Mouse (Mus musculus) thymus, postnatal 36 days (tissue): ENCODE results near the gene Qrfpr.

ENCODE experiments used
- DNase-seq, 2 experiments: peaks; one replicate each; pipeline ENCODE4 v3.0.0; 2022; ENCODE audit warnings: mixed read lengths in 2 of 2

The Qrfpr gene

DNA sequence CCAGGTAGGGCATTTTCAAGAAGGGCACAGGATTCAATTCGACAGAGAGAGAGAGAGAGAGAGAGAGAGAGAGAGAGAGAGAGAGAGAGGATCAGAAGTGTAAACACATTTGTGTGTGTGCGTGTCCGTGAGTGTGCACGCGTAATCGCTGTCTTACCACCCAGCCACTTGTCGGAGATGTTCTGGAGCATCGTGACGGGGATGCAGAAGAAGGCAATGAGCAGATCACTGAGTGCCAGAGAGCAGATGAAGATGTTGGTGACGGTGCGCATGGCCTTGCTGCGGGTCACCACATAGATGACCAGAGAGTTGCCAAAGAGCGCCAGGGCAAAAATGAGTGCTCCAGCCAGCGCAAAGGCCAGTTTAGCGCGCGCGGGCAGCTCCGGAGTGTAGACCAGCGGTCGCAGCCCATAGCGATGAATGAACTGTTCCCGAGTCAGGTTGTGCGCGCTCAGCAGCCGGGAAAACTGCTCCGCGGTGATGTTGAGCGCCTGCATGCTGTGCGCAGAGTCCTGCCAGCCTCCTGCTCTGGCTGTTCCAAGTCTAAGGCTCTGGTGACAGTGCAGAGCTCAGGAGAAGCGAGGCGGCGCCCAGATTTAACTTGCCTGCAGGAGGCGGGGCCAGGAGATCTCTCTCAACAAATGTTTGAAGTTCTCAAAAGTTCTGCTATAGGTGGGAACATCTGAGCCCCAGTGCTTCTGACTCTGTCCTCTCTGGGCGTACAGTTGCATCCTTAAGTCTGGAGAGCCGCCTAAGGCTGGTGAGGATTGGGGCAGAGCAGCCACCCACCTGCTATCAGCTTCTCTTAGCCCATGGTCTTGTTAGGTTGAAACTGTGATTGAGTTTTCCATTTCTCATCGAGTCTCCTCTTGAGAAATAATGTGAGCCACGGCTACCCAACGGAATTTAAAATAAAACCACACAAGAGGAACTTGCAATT is at the start of gene Qrfpr:
Gene Qrfpr (minus strand): TSS at position 571 of the 940 bp plus-strand sequence.
- DNase-seq = no peak

DNA sequence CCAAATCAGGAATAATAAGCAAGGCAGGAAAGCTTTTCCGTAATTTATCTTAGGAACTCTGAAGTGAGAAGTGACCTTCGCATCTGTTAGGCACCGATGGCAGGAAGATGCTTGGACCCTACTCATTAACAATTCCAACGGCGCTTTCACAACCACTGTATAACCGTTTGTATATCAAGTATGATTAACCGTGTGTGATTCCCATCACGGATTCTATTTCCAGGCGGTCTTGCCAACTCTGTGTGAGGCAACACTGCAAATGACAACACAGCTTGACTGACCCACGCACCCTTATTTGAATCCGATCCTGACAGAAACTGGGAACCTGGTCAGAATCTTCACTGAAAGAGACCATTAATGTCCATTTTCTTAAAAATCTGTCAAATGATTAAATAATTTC is 41.8 kb upstream of the Qrfpr start:
- DNase-seq = no peak

DNA sequence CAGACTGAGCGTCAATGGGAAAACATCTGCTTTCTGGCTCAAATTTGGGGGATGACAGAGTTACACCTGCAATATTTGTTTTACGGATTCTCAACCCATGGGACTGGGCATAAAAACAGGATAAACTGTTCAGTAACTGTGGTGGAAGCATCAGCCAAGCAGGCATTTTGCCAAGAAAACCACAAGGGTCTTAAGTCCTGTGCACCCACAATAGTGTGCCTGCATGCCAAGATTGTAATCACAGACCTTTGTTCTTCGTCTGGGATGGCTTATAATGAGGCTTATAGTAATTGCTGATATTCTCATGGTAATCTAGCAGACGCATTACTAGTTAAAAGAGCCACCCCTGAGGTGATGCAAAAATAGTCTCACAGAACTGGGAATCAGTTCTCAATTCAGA is 41.2 kb upstream of the Qrfpr start:
- no peak for DNase-seq

GRCm38 (mm10) chr3:36250585-36250984 is 28.5 kb upstream of the Qrfpr start:
- no peak for DNase-seq

DNA sequence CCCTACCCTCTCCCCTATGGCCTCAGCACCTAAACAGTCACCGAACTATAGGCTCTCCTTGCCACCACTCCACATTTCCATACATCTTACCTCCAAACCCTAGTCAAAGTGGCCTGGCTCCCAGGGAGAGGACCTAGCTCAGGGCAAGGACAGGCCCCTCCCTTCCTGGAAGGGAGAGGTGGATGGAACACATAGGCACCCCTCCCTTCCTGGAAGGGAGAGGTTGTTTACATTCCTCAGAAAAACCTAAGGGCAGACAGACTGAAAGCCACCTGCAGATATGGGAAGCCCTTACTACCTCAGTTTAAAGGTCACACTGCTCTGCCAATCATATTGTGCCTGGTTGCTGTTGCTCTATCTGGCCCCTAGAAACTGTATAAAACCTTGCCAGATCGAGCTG is 26.3 kb upstream of the Qrfpr start:
- no peak for DNase-seq

DNA sequence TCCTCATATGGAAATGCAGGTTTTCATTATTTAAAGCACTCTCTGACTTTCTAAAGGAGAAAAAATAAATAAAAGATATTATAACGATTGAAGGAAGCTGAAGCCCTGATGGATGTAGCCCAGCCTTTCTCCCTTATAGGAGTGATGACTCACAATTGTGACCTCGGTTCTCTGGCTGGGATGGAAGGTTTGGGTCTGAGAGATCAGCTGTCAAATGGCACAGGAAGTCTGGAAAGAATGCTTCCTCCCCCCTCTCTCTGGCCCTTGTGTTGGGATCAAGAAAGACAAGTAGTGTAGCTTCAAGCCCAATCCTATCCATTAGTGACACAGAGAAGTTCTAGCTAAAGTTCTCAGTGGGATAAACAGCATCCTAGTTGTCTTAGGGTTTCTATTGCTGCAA is 7.8 kb upstream of the Qrfpr start:
- no peak for DNase-seq

GRCm38 (mm10) chr3:36227246-36227645 is 5.1 kb upstream of the Qrfpr start:
- DNase-seq = no peak

DNA sequence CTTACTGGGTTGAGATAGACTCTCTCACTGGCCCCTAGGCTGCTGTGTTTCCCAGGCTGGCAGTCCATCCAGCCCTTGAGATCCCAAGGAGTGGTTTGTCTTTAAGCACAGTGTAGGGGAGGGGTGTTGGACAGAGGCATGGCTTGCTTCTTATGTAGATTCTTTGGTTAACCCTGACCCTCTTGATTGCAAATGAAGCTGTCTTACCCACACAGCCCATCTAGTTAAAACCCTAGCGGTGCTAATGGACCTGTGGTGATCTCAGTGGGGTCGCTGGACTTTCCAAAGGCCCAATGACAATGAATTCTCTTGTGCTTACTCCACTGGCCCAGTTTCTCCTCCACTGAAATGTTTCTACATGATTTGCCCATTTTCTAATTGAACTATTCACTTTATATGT is 1.2 kb upstream of the Qrfpr start:
- no peak for DNase-seq

DNA sequence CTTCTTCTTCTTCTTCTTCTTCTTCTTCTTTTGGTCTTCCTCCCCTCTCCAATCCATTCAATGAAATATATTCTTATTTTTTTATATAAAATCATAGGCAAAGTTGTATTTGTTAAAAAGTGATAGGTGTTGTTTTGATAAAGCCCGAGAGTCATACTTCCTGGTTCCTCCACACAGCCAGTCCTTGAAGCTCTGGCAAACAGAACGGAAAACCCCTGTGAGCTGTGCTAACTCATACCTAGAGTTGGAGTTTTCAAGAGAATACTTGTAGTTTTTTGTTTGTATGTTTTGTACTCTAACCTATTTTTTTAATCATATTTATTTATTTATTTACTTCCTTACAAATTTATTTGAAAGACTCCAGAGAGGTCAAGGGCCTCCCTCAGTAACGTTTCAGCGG is 9.4 kb downstream of the Qrfpr start:
- DNase-seq = no peak

- DNase-seq = no peak
Measured at GRCm38 (mm10) chr3:36210939-36211338, 11.2 kb downstream of the Qrfpr start.

- DNase-seq = no peak
Measured at GRCm38 (mm10) chr3:36209776-36210555, 12.1 kb downstream of the Qrfpr start.

DNA sequence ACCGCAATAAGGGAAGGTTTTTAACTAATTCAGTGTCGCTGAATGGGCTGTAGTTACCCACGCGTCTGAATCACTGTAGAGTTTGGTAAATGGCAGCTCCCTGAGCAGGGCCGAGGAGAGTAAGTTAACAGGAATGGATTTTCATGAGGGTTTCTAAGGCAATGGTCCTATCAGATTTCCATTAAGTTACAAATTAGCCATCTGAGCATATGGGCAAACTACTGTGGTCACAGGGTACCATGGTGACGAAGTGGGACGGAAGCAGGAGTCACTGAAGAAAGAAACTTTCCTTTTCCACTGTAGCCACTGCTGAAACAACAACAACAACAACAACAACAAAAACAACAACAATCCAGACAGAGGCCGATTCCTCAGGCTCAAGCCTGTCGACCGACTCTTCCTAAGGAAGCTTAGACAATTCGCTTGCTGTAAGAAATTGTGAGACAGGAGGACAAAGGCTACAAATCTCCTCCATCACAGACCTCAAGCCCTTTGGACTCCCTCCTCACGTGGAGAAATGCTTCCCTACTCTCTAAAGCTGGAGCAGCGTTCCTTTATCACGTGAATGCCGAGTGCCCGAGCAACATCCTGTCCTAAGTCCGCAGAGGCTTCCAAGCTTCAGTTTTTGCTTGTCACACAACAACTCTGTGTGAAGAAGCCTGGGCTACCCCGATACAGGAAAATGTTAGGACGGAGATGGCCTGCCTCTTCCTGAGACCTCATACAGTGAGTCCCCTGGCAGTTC is 14.4 kb downstream of the Qrfpr start:
- no peak for DNase-seq

DNA sequence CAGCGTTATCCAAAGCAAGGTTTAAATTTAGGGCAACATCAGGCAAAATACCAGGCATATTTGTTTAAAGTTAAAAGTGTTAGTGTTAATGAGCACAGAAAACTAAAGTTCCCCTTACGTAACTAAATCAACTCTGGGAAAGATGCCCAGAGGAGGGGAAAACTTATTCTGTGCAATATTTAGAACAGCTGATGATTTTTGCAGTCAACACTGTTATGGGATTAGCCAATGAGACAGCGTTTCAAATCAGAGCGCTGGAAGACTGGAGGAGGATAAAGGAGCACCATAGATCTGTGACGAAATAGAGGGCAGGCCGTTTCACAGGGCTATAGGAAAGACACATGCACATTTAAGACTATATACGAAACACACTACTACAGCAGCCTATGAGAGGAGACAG is 19.2 kb downstream of the Qrfpr start:
- no peak for DNase-seq

GRCm38 (mm10) chr3:36201098-36201497 is 21.0 kb downstream of the Qrfpr start:
- DNase-seq = no peak

GRCm38 (mm10) chr3:36189243-36189642 is 32.9 kb downstream of the Qrfpr start:
- no peak for DNase-seq

DNA sequence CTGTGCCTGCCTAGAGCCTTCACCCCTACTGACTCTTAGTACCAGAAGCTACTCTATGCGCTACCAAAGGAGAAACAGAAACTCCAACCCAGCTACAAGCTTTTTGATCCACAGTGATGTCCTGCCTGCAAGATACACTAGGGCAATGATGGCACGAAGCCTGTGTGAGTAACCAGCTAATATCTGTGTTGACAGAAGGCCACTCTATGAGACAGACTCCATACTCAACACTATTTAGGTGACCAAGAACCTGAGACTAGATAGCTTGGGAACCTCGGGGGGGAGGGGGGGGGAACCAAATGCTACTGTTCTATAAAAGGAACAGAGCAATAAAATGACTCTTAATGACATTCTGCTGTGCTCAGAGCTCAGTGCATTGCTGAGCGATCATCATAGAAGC is 35.6 kb downstream of the Qrfpr start:
- no peak for DNase-seq

DNA sequence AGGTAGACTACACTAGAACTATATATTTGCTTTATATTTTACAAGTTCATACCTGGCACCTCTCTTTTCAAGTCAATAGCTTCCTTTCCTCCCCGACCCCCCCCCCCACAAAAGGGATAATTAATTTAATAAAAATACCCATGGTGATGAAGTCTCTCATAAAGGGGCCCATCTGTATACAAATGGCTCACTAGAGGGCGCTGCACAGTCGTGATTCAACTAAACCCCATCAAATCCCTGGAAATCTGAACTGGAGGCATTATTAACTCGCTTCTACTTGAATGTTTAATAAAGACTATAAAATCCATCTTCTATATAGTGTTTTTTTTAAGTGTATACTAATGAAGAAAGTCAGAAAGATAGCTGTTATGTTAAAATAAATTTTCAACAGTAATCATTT is 40.6 kb downstream of the Qrfpr start:
- peak in 1 of 2 experiments; percentile 4 for DNase-seq

- DNase-seq = no peak
Measured at GRCm38 (mm10) chr3:36173761-36174160, 48.4 kb downstream of the Qrfpr start.

GRCm38 (mm10) chr3:36171348-36171747 is 50.8 kb downstream of the Qrfpr start:
- no peak for DNase-seq

- DNase-seq = no peak
Measured at GRCm38 (mm10) chr3:36170670-36171210, 51.4 kb downstream of the Qrfpr start.

DNA sequence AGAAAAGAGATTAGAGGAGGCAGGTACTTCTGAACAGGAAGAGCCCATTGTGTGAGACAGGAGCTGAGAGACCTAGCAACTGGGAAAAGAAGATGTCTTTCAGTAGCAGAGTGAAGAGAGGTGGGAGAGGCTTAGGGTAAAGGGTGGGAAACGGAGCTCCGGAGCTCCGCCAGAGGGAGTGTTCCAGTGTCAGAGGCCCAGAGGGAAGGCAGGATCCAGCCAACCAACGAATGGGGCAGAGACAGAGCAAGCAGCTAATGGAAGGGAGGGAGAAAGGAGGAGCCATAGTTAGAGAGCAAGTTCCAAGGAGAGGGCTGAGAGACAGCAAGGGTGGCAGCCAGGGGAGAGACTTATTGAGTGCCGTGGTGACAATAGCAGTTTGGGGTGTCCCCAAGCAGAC is 66.8 kb downstream of the Qrfpr start:
- no peak for DNase-seq

DNA sequence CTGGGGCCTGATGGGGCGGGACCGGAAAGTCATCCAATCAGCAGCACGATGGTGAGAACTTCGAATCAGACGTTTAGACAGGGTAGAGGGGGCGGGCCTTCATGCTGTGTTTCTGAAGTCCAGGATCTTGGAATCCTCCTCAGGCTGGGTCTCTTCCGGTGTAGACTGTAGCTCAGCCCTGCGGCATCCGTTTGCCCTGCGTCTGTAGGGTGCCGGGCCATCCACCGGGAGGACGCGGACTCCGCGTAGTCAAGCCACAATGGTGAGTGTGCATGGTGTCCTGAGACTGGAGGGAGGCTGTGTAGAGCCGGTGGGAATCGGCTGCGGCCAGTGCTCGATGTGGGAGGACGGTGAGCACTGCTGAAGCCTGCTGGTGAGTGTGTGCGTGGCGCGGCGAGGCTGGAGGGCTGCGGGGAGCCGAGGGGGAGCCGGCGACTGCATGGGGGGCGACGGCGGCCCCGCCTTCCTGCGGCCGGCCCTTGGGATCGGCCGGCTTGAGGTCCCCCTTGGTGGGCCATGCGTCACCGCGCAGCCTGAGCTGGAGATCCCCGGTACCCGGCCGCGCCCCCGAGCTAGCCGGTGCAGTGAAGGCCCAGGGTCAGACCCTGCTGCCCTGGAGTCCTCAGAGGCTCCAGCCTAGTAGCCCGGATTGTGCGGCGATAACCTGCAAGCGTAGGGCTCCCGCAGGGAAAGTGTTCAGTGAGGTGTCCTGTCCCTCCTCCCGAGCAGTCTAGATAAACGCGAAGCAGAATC is 71.0 kb downstream of the Qrfpr start, which contains the start of gene D3Ertd254e:
Gene D3Ertd254e (plus strand): TSS at position 84 of the 753 bp plus-strand sequence.
- peak; percentile 79 to 86 for DNase-seq
